Mouse (Mus musculus): ENCODE results near the gene Naip6.
"Not testable (repeated sequence)": the region's sequence is repeated elsewhere in the genome, so short reads cannot be mapped to it uniquely, and the experiment has no call there.

Gene Naip6

GRCm38 (mm10) chr13:100317256-100317893 is at the start of gene Naip6:
TSS of gene Naip6 (minus strand) at chr13:100317674.
- not testable (repeated sequence) for DNase-seq (ENCODE audit: low spot score)

GRCm38 (mm10) chr13:100352315-100352714 is 34.8 kb upstream of the Naip6 start:
- DNase-seq (ENCODE audit: low spot score): not testable (repeated sequence)

GRCm38 (mm10) chr13:100349510-100350173 is 32.2 kb upstream of the Naip6 start:
- not testable (repeated sequence) for DNase-seq (ENCODE audit: low spot score)

GRCm38 (mm10) chr13:100341822-100342221 is 24.3 kb upstream of the Naip6 start:
- no peak for DNase-seq (ENCODE audit: low spot score)

GRCm38 (mm10) chr13:100331728-100332127 is 14.3 kb upstream of the Naip6 start:
- not testable (repeated sequence) for DNase-seq (ENCODE audit: low spot score)

GRCm38 (mm10) chr13:100328899-100329298 is 11.4 kb upstream of the Naip6 start:
- DNase-seq (ENCODE audit: low spot score): not testable (repeated sequence)

GRCm38 (mm10) chr13:100328029-100328428 is 10.6 kb upstream of the Naip6 start:
- DNase-seq (ENCODE audit: low spot score): not testable (repeated sequence)

GRCm38 (mm10) chr13:100322266-100322837 is 4.9 kb upstream of the Naip6 start:
- DNase-seq (ENCODE audit: low spot score): not testable (repeated sequence)

- DNase-seq (ENCODE audit: low spot score): no peak
Observed at GRCm38 (mm10) chr13:100284611-100285010, 32.9 kb downstream of the Naip6 start.

- DNase-seq (ENCODE audit: low spot score): not testable (repeated sequence)
Observed at GRCm38 (mm10) chr13:100271474-100272132, 45.9 kb downstream of the Naip6 start.

- not testable (repeated sequence) for DNase-seq (ENCODE audit: low spot score)
Observed at GRCm38 (mm10) chr13:100256996-100257395, 60.5 kb downstream of the Naip6 start.

GRCm38 (mm10) chr13:100255925-100256324 is 61.5 kb downstream of the Naip6 start:
- DNase-seq (ENCODE audit: low spot score): not testable (repeated sequence)

GRCm38 (mm10) chr13:100251897-100252296 is 65.6 kb downstream of the Naip6 start:
- DNase-seq (ENCODE audit: low spot score): not testable (repeated sequence)

GRCm38 (mm10) chr13:100246896-100247519 is 70.5 kb downstream of the Naip6 start:
- DNase-seq (ENCODE audit: low spot score): not testable (repeated sequence)

GRCm38 (mm10) chr13:100246223-100246622 is 71.3 kb downstream of the Naip6 start, which contains the start of gene Naip5:
TSS of gene Naip5 (minus strand) at chr13:100246323.
- DNase-seq (ENCODE audit: low spot score): not testable (repeated sequence)

- no peak for DNase-seq (ENCODE audit: low spot score)
Observed at GRCm38 (mm10) chr13:100243702-100244101, 73.8 kb downstream of the Naip6 start.
